Mouse (Mus musculus) Patski (cell line): ENCODE results near the gene Aatk. TPM values are rescaled to one million over a fixed set of nuclear protein-coding genes. Genes with fewer than 3 reads are reported as not detected.
A peak's percentile ranks its signal among the peaks of the same experiment; 100 is the strongest.

Experiments used
- ATAC-seq: fragments of 100-300 bp; one replicate; pipeline ENCODE4 v1.8.0; 2021
- CTCF ChIA-PET: fragments of 350-600 bp; sonication (Branson Sonifier 250); formaldehyde crosslinking; loops from one replicate; lab custom pipeline; 2022; ENCODE audit warnings: inconsistent platforms; lab: Charles Lee
- POLR2A ChIA-PET: fragments of 350-600 bp; sonication (Branson Sonifier 250); formaldehyde crosslinking; loops from one replicate; lab custom pipeline; 2022; ENCODE audit warnings: antibody characterized with exemption, inconsistent platforms; lab: Charles Lee
- DNase-seq: peaks from one replicate; pipeline ENCODE4 v3.0.0-alpha.2; 2011; ENCODE audit warnings: low read depth, low spot score
- H3K27me3 ChIP-seq: fragments of 371-371 bp; one replicate; pipeline ENCODE4 v1.5.1; 2021
- CTCF ChIP-seq: fragments of 100-300 bp; IDR thresholded peaks from one replicate; pipeline ENCODE4 v1.5.1; 2021
- in situ Hi-C: fragments of 300-500 bp; cut with MboI; formaldehyde crosslinking; loops from 3 replicates; pipeline ENCODE4 v1.11.1; 2018; ENCODE audit warnings: low pct_unique_long_range_greater_than_20kb, mixed read lengths
- polyA plus RNA-seq: library from polyadenylated mRNA; unstranded; gene quantifications from one replicate; pipeline ENCODE4 v1.2.3, GENCODE M21; 2021

Aatk gene
- polyA plus RNA-seq, 1 experiment from 2014 or later = 0.09 TPM

DNA sequence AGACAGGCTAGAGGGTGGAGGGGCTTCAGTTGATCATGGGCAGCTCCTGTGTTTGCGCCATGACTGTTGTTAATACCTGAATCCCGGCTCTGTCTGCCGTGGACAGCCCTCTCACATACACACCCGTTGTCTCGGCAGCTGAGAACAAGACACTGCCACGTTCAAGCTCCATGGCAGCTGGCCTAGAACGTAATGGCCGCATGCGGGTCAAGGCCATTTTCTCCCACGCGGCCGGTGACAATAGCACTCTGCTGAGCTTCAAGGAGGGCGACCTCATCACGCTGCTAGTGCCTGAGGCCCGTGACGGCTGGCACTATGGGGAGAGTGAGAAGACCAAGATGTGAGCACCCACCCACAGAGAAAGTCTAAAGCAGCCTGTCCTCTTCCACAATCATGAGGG, 49.6 kb downstream of the Aatk start:
- DNase-seq (no peak), ATAC-seq (no peak)
- TF ChIP-seq CTCF = no peak
- ChIA-PET CTCF (no interaction called here), POLR2A (interaction anchor here (1.1 kb wide), 1 partner anchor 9 kb away, joined by 3 read pairs; no protein-coding TSS in a partner anchor)
- no peaks in the 10 kb centered on the region for H3K27me3 ChIP-seq
- in situ Hi-C loops = loop anchor here (10.0 kb wide), 2 partner anchors 83 to 503 kb away; partner anchors contain the start of genes Chmp6 and Endov

DNA sequence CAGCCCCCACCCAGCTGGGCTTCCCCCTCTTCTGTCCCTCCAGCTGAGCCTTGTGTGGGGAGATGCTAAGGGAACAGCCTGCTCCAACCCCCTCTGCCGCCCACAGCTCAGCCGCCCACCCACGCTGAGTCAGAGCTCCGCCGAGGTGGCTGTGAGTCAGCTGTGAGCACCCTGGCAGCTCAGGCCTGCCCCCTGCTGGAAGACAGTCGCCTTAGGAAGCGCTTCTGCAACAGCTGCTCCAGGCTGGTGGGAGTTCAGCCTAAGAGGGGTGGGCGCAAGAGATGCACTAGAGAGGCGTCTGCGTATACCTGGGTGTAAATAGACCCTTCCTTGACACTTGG, 55.7 kb downstream of the Aatk start:
- peak; percentile 41 for ATAC-seq
- in situ Hi-C loops = loop anchor here (10.0 kb wide), 2 partner anchors 77 to 497 kb away; partner anchors contain the start of genes Chmp6 and Endov
- POLR2A ChIA-PET = interaction anchor here (0.7 to 1.0 kb wide), 3 partner anchors 71 to 85 kb away, joined by 3 read pairs; no protein-coding TSS in a partner anchor
- H3K27me3 ChIP-seq = no peaks in the 10 kb centered on the region
- TF ChIP-seq CTCF = no peak
- peak; percentile 64 for DNase-seq
- CTCF ChIA-PET = interaction anchor here (0.7 to 2.5 kb wide), 22 partner anchors 9 to 488 kb away, joined by 3 to 29 read pairs (median 5); partner anchors contain the start of genes Baiap2 and Chmp6

DNA sequence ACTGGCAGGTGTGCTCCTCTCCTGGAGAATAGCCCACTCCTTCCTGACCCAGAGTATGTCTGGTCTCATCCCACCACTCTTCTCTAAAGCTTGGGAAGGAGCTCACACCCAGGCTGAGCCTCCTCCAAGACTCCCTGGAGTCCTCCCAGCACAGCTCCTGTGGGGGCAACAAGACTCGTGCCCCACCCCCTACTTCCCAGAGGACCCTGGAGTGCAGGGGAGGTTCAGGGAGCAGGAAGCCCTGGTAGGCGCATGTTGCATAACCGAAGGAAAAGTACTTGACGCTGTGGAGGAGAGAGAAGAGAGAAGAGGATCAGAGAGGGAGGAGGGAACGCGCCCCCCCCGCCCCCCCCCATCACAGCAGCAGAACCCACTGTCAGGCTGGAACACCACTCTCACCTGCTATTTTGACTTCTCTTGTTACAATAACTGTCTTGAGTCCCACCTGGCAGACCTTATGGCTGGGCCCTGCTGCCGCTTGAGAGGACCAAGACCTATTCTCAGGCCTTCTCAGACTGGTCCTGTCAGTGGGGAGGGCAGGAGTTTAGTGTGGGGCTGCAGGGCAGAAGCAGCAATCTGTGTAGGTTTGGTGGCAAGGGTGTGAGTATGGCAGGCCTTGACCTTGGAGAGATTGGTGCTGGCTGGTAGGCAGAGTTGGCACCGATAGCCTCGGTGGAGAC, 56.2 kb downstream of the Aatk start:
- CTCF ChIA-PET = interaction anchor here (0.7 to 2.5 kb wide), 19 partner anchors 12 to 488 kb away, joined by 3 to 29 read pairs (median 5); partner anchors contain the start of genes Baiap2 and Chmp6
- no peak for DNase-seq
- in situ Hi-C loops = loop anchor here (10.0 kb wide), 2 partner anchors 76 to 496 kb away; partner anchors contain the start of genes Chmp6 and Endov
- ATAC-seq = peak; percentile 20
- H3K27me3 ChIP-seq = no peaks in the 10 kb centered on the region
- TF ChIP-seq CTCF = no peak
- POLR2A ChIA-PET = interaction anchor here (0.7 to 1.3 kb wide), 4 partner anchors 71 to 85 kb away, joined by 3 read pairs; partner anchors contain the start of gene Chmp6

DNA sequence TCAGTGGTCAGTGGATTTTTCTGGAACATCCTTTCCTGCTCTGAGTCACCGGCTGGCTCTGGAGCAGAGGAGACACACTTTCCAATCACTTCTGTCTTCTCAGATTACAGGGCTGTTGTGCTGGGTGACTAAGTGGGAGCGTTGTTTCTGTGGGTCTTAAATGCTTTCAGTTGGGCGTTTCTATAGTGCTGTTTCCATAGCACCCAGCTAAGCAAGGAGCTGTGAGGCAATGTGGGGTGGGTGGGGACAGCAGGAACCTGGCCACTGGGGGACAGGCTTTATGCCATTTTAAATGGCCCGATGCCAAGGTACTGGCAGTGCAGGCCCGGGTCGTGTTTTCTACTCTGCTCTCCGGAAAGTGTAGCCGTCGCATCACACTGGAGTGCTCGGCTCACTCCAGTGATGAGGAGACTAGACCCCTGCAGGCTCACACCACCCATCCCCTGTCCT, 57.8 kb downstream of the Aatk start:
- no peak for TF ChIP-seq CTCF
- DNase-seq (peak; percentile 71), ATAC-seq (peak; percentile 65)
- in situ Hi-C loops = loop anchor here (5.0 kb wide), 1 partner anchor 42 kb away; no protein-coding TSS in a partner anchor
- no peaks in the 10 kb centered on the region for H3K27me3 ChIP-seq
- ChIA-PET POLR2A (interaction anchor here (0.7 kb wide), 1 partner anchor 82 kb away, joined by 3 read pairs; no protein-coding TSS in a partner anchor), CTCF (interaction anchor here (1.2 to 1.6 kb wide), 2 partner anchors 76 to 80 kb away, joined by 3 to 5 read pairs; partner anchors contain the start of gene Chmp6)

DNA sequence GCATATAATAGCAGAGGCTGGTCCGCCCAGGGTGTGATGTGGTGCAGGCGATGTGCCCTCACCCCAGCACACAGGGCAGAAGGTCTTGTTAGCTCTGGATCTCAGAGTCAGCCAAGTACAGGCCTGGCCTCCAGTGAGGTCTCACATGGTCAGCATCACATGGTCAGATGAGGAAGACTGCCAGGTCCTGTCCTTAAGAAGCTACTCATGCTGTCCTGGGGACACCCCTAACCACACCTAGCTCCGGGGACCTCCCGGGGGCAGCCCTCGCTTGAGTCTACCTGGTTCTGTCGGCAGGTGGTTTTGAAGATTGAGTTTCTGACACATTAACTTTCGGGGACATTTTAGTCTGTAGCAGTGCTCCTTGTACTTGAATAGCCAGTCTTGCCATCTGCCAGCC, 58.6 kb downstream of the Aatk start:
- H3K27me3 ChIP-seq = no peaks in the 10 kb centered on the region
- ATAC-seq = no peak
- in situ Hi-C loops = loop anchor here (5.0 kb wide), 1 partner anchor 41 kb away; no protein-coding TSS in a partner anchor
- ChIA-PET CTCF (interaction anchor here (1.6 kb wide), 2 partner anchors 78 to 79 kb away, joined by 4 to 5 read pairs; no protein-coding TSS in a partner anchor), POLR2A (interaction anchor here (1.1 kb wide), 1 partner anchor 12 kb away, joined by 4 read pairs; no protein-coding TSS in a partner anchor)
- no peak for DNase-seq
- no peak for TF ChIP-seq CTCF

DNA sequence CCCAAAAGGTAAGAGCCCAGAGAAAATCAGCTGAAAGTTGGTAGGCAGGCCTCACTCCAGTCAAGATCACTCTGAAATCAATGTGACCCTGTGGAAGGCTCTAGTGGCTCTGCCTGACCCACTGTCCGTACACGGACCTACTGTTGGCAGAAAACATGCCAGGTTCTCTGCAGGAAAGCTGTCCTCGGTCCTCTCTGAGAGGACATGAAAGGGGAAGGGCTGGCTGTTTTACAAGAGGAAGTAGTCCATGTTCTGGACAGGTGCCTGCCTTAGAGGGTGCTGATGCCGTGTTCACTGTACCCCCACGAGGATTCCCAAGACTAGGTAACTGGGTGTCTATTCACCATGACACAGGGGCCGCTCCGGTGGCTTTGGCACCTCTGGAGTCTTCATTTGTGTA, 59.1 kb downstream of the Aatk start:
- in situ Hi-C loops = loop anchor here (5.0 kb wide), 1 partner anchor 41 kb away; no protein-coding TSS in a partner anchor
- no peak for TF ChIP-seq CTCF
- no peak for ATAC-seq
- CTCF ChIA-PET = interaction anchor here (1.6 kb wide), 1 partner anchor 77 kb away, joined by 4 read pairs; no protein-coding TSS in a partner anchor
- POLR2A ChIA-PET = interaction anchor here (0.6 to 1.1 kb wide), 2 partner anchors 11 to 46 kb away, joined by 3 to 4 read pairs; no protein-coding TSS in a partner anchor
- no peaks in the 10 kb centered on the region for H3K27me3 ChIP-seq
- no peak for DNase-seq

GRCm38 (mm10) chr11:119986751-119987425, 60.1 kb downstream of the Aatk start:
- no peak for TF ChIP-seq CTCF
- no peaks in the 10 kb centered on the region for H3K27me3 ChIP-seq
- ChIA-PET POLR2A (interaction anchor here (0.6 to 1.1 kb wide), 4 partner anchors 10 to 411 kb away, joined by 3 to 4 read pairs (median 3); no protein-coding TSS in a partner anchor), CTCF (interaction anchor here (1.6 to 1.7 kb wide), 2 partner anchors 11 to 76 kb away, joined by 4 to 5 read pairs; no protein-coding TSS in a partner anchor)
- in situ Hi-C loops = loop anchor here (5.0 kb wide), 1 partner anchor 40 kb away; no protein-coding TSS in a partner anchor
- DNase-seq (no peak), ATAC-seq (no peak)

- no peak for DNase-seq
- no peaks in the 10 kb centered on the region for H3K27me3 ChIP-seq
- no peak for TF ChIP-seq CTCF
- CTCF ChIA-PET = interaction anchor here (0.8 to 1.7 kb wide), 2 partner anchors 25 to 30 kb away, joined by 3 to 4 read pairs; no protein-coding TSS in a partner anchor
- in situ Hi-C loops = no loop called here
- no peak for ATAC-seq
- POLR2A ChIA-PET = interaction anchor here (1.0 to 1.6 kb wide), 2 partner anchors 22 to 39 kb away, joined by 3 read pairs; no protein-coding TSS in a partner anchor
Measured at GRCm38 (mm10) chr11:119983151-119983550, 63.8 kb downstream of the Aatk start.

- CTCF ChIA-PET = interaction anchor here (1.4 to 2.2 kb wide), 3 partner anchors 13 to 30 kb away, joined by 3 to 6 read pairs (median 4); no protein-coding TSS in a partner anchor
- DNase-seq = no peak
- TF ChIP-seq CTCF = no peak
- H3K27me3 ChIP-seq = no peaks in the 10 kb centered on the region
- ATAC-seq = no peak
- POLR2A ChIA-PET = no interaction called here
- in situ Hi-C loops = no loop called here
Measured at GRCm38 (mm10) chr11:119982236-119982635, 64.7 kb downstream of the Aatk start.
